ENCODE assay signal across 8 mouse cellular contexts in genomic region chr2:146222279-146223175, GRCm38 (mm10). TPM values are rescaled to one million over a fixed set of nuclear protein-coding genes. Genes with fewer than 3 reads are reported as not detected.
DNase-seq lines count a peak whose midpoint lies in the region; ATAC-seq and TF ChIP-seq lines count a peak whose summit lies in the region.

No protein-coding gene starts in this region.

- H3K4me3 ChIP-seq in lung, adult 2 months (replicated peaks; ENCODE audit: extremely low read depth, low read depth, low read length), result peak overlapping the region; percentile 48
- peak overlapping the region; percentile 57 for H3K4me3 ChIP-seq in embryonic facial prominence, embryonic 13.5 days
- peak overlapping the region; percentile 75 for H3K4me3 ChIP-seq in hindbrain, postnatal 0 days (ENCODE audit: low read length)
- H3K4me3 ChIP-seq in midbrain, embryonic 13.5 days (replicated peaks), result peak overlapping the region; percentile 81
- H3K4me3 ChIP-seq in testis, adult 2 months (ENCODE audit: control insufficient read depth, low read depth, low read length), result peak overlapping the region; percentile 72

- peaks cover 9% of the 10 kb centered on the region for H3K4me1 ChIP-seq in lung, adult 2 months (ENCODE audit: control insufficient read depth, insufficient read depth, low read length)
- H3K4me1 ChIP-seq in embryonic facial prominence, embryonic 13.5 days, result peaks cover 43% of the 10 kb centered on the region
- peaks cover 11% of the 10 kb centered on the region; the same call in 1 of the 2 replicates for H3K4me1 ChIP-seq in hindbrain, postnatal 0 days (ENCODE audit: insufficient read depth, low read length)
- peaks cover 77% of the 10 kb centered on the region for H3K4me1 ChIP-seq in midbrain, embryonic 13.5 days (replicated peaks)
- H3K4me1 ChIP-seq in testis, adult 2 months (ENCODE audit: control insufficient read depth, insufficient read depth, low read length), result peaks cover 39% of the 10 kb centered on the region

- H3K4me2 ChIP-seq in embryonic facial prominence, embryonic 13.5 days, result peak overlapping the region; percentile 95
- H3K4me2 ChIP-seq in hindbrain, postnatal 0 days (ENCODE audit: low read depth, low read length), result peak overlapping the region; percentile 76
- H3K4me2 ChIP-seq in midbrain, embryonic 13.5 days (replicated peaks), result peak overlapping the region; percentile 92

- H3K27me3 ChIP-seq in embryonic facial prominence, embryonic 13.5 days, result peaks cover 97% of the 10 kb centered on the region
- peaks cover 23% of the 10 kb centered on the region for H3K27me3 ChIP-seq in hindbrain, postnatal 0 days (ENCODE audit: insufficient read depth, low read length)
- peaks cover 41% of the 10 kb centered on the region for H3K27me3 ChIP-seq in midbrain, embryonic 13.5 days
- H3K27me3 ChIP-seq in testis, adult 2 months (ENCODE audit: control insufficient read depth, insufficient read depth, low read length), result peaks cover 8% of the 10 kb centered on the region

- H3K9ac ChIP-seq in embryonic facial prominence, embryonic 13.5 days, result peak overlapping the region; percentile 68
- peak overlapping the region; percentile 80 for H3K9ac ChIP-seq in hindbrain, postnatal 0 days (replicated peaks; ENCODE audit: low read length)
- H3K9ac ChIP-seq in midbrain, embryonic 13.5 days (replicated peaks), result peak overlapping the region; percentile 96

- peak; percentile 10 for DNase-seq in lung, adult 2 months
- DNase-seq in lung, adult 18-20 months, result no peak
- DNase-seq in adrenal gland, postnatal 25 days, result peak; percentile 16
- peak; percentile 59 for DNase-seq in hindbrain, postnatal 0 days (ENCODE audit: low spot score)
- no peak for DNase-seq in ovary, adult 18-20 months (ENCODE audit: low spot score)

- H3K27ac ChIP-seq in embryonic facial prominence, embryonic 13.5 days, result 0 out of 2 replicates have a peak overlapping the region, but pooled peaks have one; percentile 4
- peak overlapping the region; percentile 88 for H3K27ac ChIP-seq in hindbrain, postnatal 0 days
- H3K27ac ChIP-seq in midbrain, embryonic 13.5 days, result peak overlapping the region; percentile 97
- H3K27ac ChIP-seq in testis, adult 2 months (ENCODE audit: control insufficient read depth, insufficient read depth, low read depth, low read length), result no peak overlapping the region

- H3K9me3 ChIP-seq in embryonic facial prominence, embryonic 13.5 days, result no peaks in the 10 kb centered on the region
- no peaks in the 10 kb centered on the region for H3K9me3 ChIP-seq in hindbrain, postnatal 0 days (ENCODE audit: low read length)
- no peaks in the 10 kb centered on the region for H3K9me3 ChIP-seq in midbrain, embryonic 13.5 days

- no peaks in the 10 kb centered on the region for H3K36me3 ChIP-seq in embryonic facial prominence, embryonic 13.5 days
- no peaks in the 10 kb centered on the region for H3K36me3 ChIP-seq in hindbrain, postnatal 0 days (ENCODE audit: insufficient read depth, low read length)
- H3K36me3 ChIP-seq in midbrain, embryonic 13.5 days, result no peaks in the 10 kb centered on the region
- H3K36me3 ChIP-seq in testis, adult 2 months (ENCODE audit: control insufficient read depth, insufficient read depth, low read length), result no peaks in the 10 kb centered on the region

- ATAC-seq in embryonic facial prominence, embryonic 13.5 days (ENCODE audit: insufficient number of reproducible peaks, insufficient read depth, low FRiP score, low TSS enrichment, low read depth), result peak; percentile 17; the same call in 1 of the 2 replicates
- peak; percentile 33 for ATAC-seq in hindbrain, postnatal 0 days
- peak; percentile 17 for ATAC-seq in midbrain, embryonic 13.5 days

- no peak for TF ChIP-seq POLR2A in lung, adult 2 months (IDR thresholded peaks at IDR 0.05; ENCODE audit: borderline replicate concordance, extremely low read depth, low read depth, low read length)
- no peak for TF ChIP-seq POLR2A in testis, adult 2 months (IDR thresholded peaks at IDR 0.05; ENCODE audit: control insufficient read depth, low read depth, low read length)

- 2% methylated on average over 132 of the region's 133 CpGs for WGBS in lung, adult 2 months
- under 1% methylated on average over 91 of the region's 133 CpGs for WGBS in embryonic facial prominence, embryonic 13.5 days
- WGBS in hindbrain, postnatal 0 days, result under 1% methylated on average over 105 of the region's 133 CpGs
- under 1% methylated on average over 91 of the region's 133 CpGs for WGBS in midbrain, embryonic 13.5 days

- TF ChIP-seq CTCF in lung, adult 2 months (IDR thresholded peaks at IDR 0.05; ENCODE audit: insufficient read depth, low read length), result no peak
- TF ChIP-seq CTCF in hindbrain, postnatal 0 days (IDR thresholded peaks at IDR 0.05; ENCODE audit: low read depth), result no peak
- no peak for TF ChIP-seq CTCF in testis, adult 2 months (IDR thresholded peaks at IDR 0.05; ENCODE audit: control insufficient read depth, insufficient read depth, insufficient replicate concordance, low read depth, low read length)

RNA-seq across cellular contexts. Expression of gene Insm1, which starts 0.8 kb away (rescaled TPM):
- 0.15 and 0.51 TPM in 2 replicates for polyA plus RNA-seq in lung, adult 2 months (2012; rRNA removed)
- 5.8 and 7.5 TPM in 2 replicates for total RNA-seq in adrenal gland, postnatal 25 days (2021)
- polyA plus RNA-seq in embryonic facial prominence, embryonic 13.5 days (2015; fragmentation: Nextera tagmentation; extraction: Ambion mirVana), result 0.80 and 1.4 TPM in 2 replicates
- 42.7 and 44.0 TPM in 2 replicates for total RNA-seq in hindbrain, postnatal 0 days (2014; rRNA removed)
- polyA plus RNA-seq in hindbrain, postnatal 0 days (2015; fragmentation: Nextera tagmentation; extraction: Ambion mirVana), result 4.2 and 4.4 TPM in 2 replicates
- 7.1 and 8.9 TPM in 2 replicates for polyA plus RNA-seq in midbrain, embryonic 13.5 days (2015; fragmentation: Nextera tagmentation; extraction: Ambion mirVana)
- polyA plus RNA-seq in testis, adult 2 months (2012; rRNA removed), result 0.02 TPM in 1 of 2 replicates, not detected in the other

Comparison
In these comparisons a context has a peak if more than half of its experiments do, and no peak if none do; other contexts are left out.
1. DNase-seq: peak in lung, adult 2 months (single experiment), adrenal gland, postnatal 25 days (single experiment) and hindbrain, postnatal 0 days (single experiment); none in lung, adult 18-20 months (0 of 2) and ovary, adult 18-20 months (single experiment).
2. Peak in every context shown above with its lines, with median percentiles within 50 percentile points of each other: H3K4me3 ChIP-seq, ATAC-seq, H3K4me2 ChIP-seq and H3K9ac ChIP-seq.